Mouse (Mus musculus) olfactory bulb, adult 2 months (tissue): ENCODE measurements at regions not wholly inside any gene's neighbourhood (a gene's known extent, or its start where the extent isn't known, plus 50 kb on each side); places are given as distances from the start of the nearest gene placed in this dataset.

ENCODE experiments used
- CTCF ChIP-seq: fragments of 200-500 bp; IDR thresholded peaks from 2 replicates; pipeline ENCODE4 v1.5.1; 2012; ENCODE audit warnings: low read depth, mild to moderate bottlenecking, low read length, moderate library complexity; ENCODE audit not compliant: insufficient read depth
- POLR2A ChIP-seq: fragments of 200-500 bp; IDR thresholded peaks from 2 replicates; pipeline ENCODE4 v1.6.1; 2012; ENCODE audit warnings: mild to moderate bottlenecking, low read depth, low read length, moderate library complexity; ENCODE audit not compliant: insufficient read depth

GRCm38 (mm10) chr3:149167997-149168396, 177.6 kb upstream of the Adgrl2 start:
- TF ChIP-seq POLR2A (no peak), CTCF (no peak)
